In genomic region chr19:21791386-21791785, GRCm38 (mm10) we compare ENCODE assay signal across 14 mouse cellular contexts.
"Had no signal": no experiment of that assay in that cellular context is flagged by ENCODE, and none has a peak within 500 bp of the region (broad histone marks: within the 10 kb centered on the region; RNA-seq: fewer than 3 reads in every experiment).

No protein-coding gene starts in this region.

- DNase-seq: kidney, postnatal 36 days; layer of hippocampus, adult 9-11 months; layer of hippocampus, postnatal 36 days; lung, embryonic 14.5 days; lung, postnatal 14 days; right cerebral cortex, postnatal 14 days; thymus, adult 2 months; thymus, postnatal 25 days had no signal

- ATAC-seq: liver, embryonic 12.5 days had no signal

- H3K9ac ChIP-seq: limb, embryonic 15.5 days; liver, embryonic 12.5 days; lung, embryonic 14.5 days; stomach, embryonic 15.5 days had no signal

- H3K27me3 ChIP-seq: limb, embryonic 15.5 days; liver, embryonic 12.5 days; megakaryocyte, embryonic 14.5 days; stomach, embryonic 15.5 days had no signal

- H3K9me3 ChIP-seq: limb, embryonic 15.5 days; liver, embryonic 12.5 days; megakaryocyte, embryonic 14.5 days; stomach, embryonic 15.5 days had no signal

- H3K27ac ChIP-seq: kidney, postnatal 0 days; limb, embryonic 15.5 days; liver, embryonic 12.5 days; macrophage; stomach, embryonic 15.5 days had no signal

- H3K4me3 ChIP-seq: limb, embryonic 15.5 days; liver, embryonic 12.5 days; megakaryocyte, embryonic 14.5 days; stomach, embryonic 15.5 days had no signal

- H3K4me2 ChIP-seq: limb, embryonic 15.5 days; liver, embryonic 12.5 days; lung, embryonic 14.5 days; stomach, embryonic 15.5 days had no signal

- H3K4me1 ChIP-seq: liver, embryonic 12.5 days had no signal
